8 mouse cellular contexts compared by ENCODE assay signal in genomic region chr8:91799681-91800522, GRCm38 (mm10). TPM values are rescaled to one million over a fixed set of nuclear protein-coding genes. Genes with fewer than 3 reads are reported as not detected.
DNase-seq lines count a peak whose midpoint lies in the region; ATAC-seq lines count a peak whose summit lies in the region.

No protein-coding gene starts in this region.

- peak overlapping the region; percentile 83 for H3K4me2 ChIP-seq in neural tube, embryonic 13.5 days

- WGBS in hindbrain, embryonic 10.5 days, result under 1% methylated on average over 89 of the region's 89 CpGs
- WGBS in neural tube, embryonic 13.5 days, result under 1% methylated on average over 80 of the region's 89 CpGs

- peak overlapping the region; percentile 82 for H3K9ac ChIP-seq in neural tube, embryonic 13.5 days

- H3K4me3 ChIP-seq in hindbrain, embryonic 10.5 days, result peak overlapping the region; percentile 92
- peak overlapping the region; percentile 55 for H3K4me3 ChIP-seq in neural tube, embryonic 13.5 days

- H3K9me3 ChIP-seq in hindbrain, embryonic 10.5 days, result no peaks in the 10 kb centered on the region
- no peaks in the 10 kb centered on the region for H3K9me3 ChIP-seq in neural tube, embryonic 13.5 days

- no peak for ATAC-seq in neural tube, embryonic 13.5 days (ENCODE audit: low read depth)
- ATAC-seq in inflammation-experienced regulatory T-cells, adult 6 months, result no peak

- peaks cover 72% of the 10 kb centered on the region for H3K4me1 ChIP-seq in hindbrain, embryonic 10.5 days (replicated peaks)
- H3K4me1 ChIP-seq in neural tube, embryonic 13.5 days (replicated peaks), result peaks cover 74% of the 10 kb centered on the region

- peak overlapping the region; percentile 98 for H3K27ac ChIP-seq in hindbrain, embryonic 10.5 days
- peak overlapping the region; percentile 84 for H3K27ac ChIP-seq in neural tube, embryonic 13.5 days (replicated peaks)

- peaks cover 83% of the 10 kb centered on the region for H3K27me3 ChIP-seq in hindbrain, embryonic 10.5 days (ENCODE audit: insufficient read depth, poor library complexity, severe bottlenecking)
- H3K27me3 ChIP-seq in neural tube, embryonic 13.5 days, result peaks cover 90% of the 10 kb centered on the region

- peak; percentile 20 to 35 for DNase-seq in cerebellum, adult 18-20 months
- no peak for DNase-seq in cerebellum, adult 9-10 months
- DNase-seq in embryo, embryonic 9.5 days (ENCODE audit: extremely low spot score), result peak; percentile 65
- DNase-seq in hindbrain, embryonic 10.5 days (ENCODE audit: low spot score), result peak; percentile 63
- DNase-seq in liver, result peak; percentile 12
- no peak for DNase-seq in thymus, postnatal 14 days

- H3K36me3 ChIP-seq in hindbrain, embryonic 10.5 days, result peaks cover 24% of the 10 kb centered on the region
- H3K36me3 ChIP-seq in neural tube, embryonic 13.5 days, result no peaks in the 10 kb centered on the region

RNA-seq across cellular contexts. Expression of gene Irx3, which starts 2.0 kb away (rescaled TPM):
- 38.1 and 45.2 TPM in 2 replicates for polyA plus RNA-seq in hindbrain, embryonic 10.5 days (2016; fragmentation: Nextera tagmentation; extraction: Ambion mirVana)
- polyA plus RNA-seq in neural tube, embryonic 13.5 days (2015; fragmentation: Nextera tagmentation; extraction: Ambion mirVana), result 6.8 and 9.9 TPM in 2 replicates
- polyA plus RNA-seq in inflammation-experienced regulatory T-cells, adult 6 months (2017; shearing (Covaris generic)), result not detected

Comparison
In these comparisons a context has a peak if more than half of its experiments do, and no peak if none do; other contexts are left out.
1. DNase-seq: peak in cerebellum, adult 18-20 months (2 of 2), embryo, embryonic 9.5 days (single experiment), hindbrain, embryonic 10.5 days (single experiment) and liver (single experiment); none in cerebellum, adult 9-10 months (single experiment) and thymus, postnatal 14 days (single experiment).